Mouse (Mus musculus) frontal cortex, adult 2 months (tissue): ENCODE results near the gene Fzd1. TPM values are rescaled to one million over a fixed set of nuclear protein-coding genes. Genes with fewer than 3 reads are reported as not detected.
A peak's percentile ranks its signal among the peaks of the same experiment; 100 is the strongest.

Experiments used
- DNase-seq, 2 experiments: peaks; one replicate each; pipeline ENCODE4 v3.0.0; 2022; ENCODE audit warnings: low spot score in 1 of 2; ENCODE audit errors: extremely low spot score in 1 of 2
- polyA plus RNA-seq: library from polyadenylated mRNA; depleted of rRNA; stranded (reverse); fragments of >200 nt; gene quantifications from 2 replicates; pipeline ENCODE4 v1.2.3, GENCODE M21; 2012

The Fzd1 gene
- polyA plus RNA-seq, 1 experiment = 10.2 TPM

GRCm38 (mm10) chr5:4754701-4755281 lies 3.0 kb downstream of the Fzd1 start:
- DNase-seq = no peak

- DNase-seq = no peak
Observed at GRCm38 (mm10) chr5:4753161-4753560, 4.7 kb downstream of the Fzd1 start.

- peak in 1 of 2 experiments; percentile 7 for DNase-seq
Observed at GRCm38 (mm10) chr5:4742722-4743121, 15.1 kb downstream of the Fzd1 start.

- DNase-seq = no peak
Observed at GRCm38 (mm10) chr5:4737013-4737412, 20.8 kb downstream of the Fzd1 start.

GRCm38 (mm10) chr5:4735461-4735860 lies 22.4 kb downstream of the Fzd1 start:
- DNase-seq = no peak

- DNase-seq = no peak
Observed at GRCm38 (mm10) chr5:4733239-4733638, 24.6 kb downstream of the Fzd1 start.

- no peak for DNase-seq
Observed at GRCm38 (mm10) chr5:4732241-4733229, 25.3 kb downstream of the Fzd1 start.

GRCm38 (mm10) chr5:4731743-4732215 lies 26.1 kb downstream of the Fzd1 start:
- no peak for DNase-seq

- DNase-seq = no peak
Observed at GRCm38 (mm10) chr5:4731064-4731463, 26.8 kb downstream of the Fzd1 start.
